Mouse (Mus musculus) lung, adult 2 months (tissue): Measurements from ENCODE around the gene Syf2.

ENCODE experiments used
- CTCF ChIP-seq: fragments of 200-500 bp; IDR thresholded peaks from 2 replicates; pipeline ENCODE4 v1.5.1; 2011; ENCODE audit warnings: mild to moderate bottlenecking, low read length, control low read depth; ENCODE audit not compliant: insufficient read depth
- POLR2A ChIP-seq: fragments of 200-500 bp; IDR thresholded peaks from 2 replicates; pipeline ENCODE4 v1.6.1; 2011; ENCODE audit warnings: low read depth, mild to moderate bottlenecking, control low read depth, low read length, borderline replicate concordance; ENCODE audit errors: extremely low read depth

DNA sequence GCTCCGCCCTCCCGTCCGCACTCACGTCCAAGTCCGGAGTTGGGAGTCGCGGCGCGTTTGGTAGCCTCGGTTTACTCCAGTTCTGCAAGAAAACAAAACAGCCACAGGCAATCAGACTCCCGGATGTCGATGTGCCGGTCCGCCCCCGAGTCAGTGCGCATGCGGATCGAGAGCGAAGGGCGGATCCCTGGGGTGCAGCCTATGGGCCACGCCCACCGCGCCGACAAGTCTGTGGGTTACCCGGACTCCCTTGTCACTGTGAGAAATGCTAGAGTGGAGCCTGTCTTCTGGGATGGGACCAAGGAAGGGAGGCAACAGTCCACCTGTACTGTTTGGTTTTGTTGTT is 15.9 kb upstream of the Syf2 start, which contains the start of gene Tmem50a:
- TF ChIP-seq CTCF (no peak), POLR2A (peak; percentile 78; the same call in 1 of the 2 replicates)
